Mouse (Mus musculus): Measurements from ENCODE around the gene Wdr54. TPM values are rescaled to one million over a fixed set of nuclear protein-coding genes. Genes with fewer than 3 reads are reported as not detected.

The Wdr54 gene
- polyA plus RNA-seq, 1 experiment from 2014 or later = 15.4 TPM

GRCm38 (mm10) chr6:83153485-83153884 lies 2.7 kb downstream of the Wdr54 start:
- H3K4me3 ChIP-seq (replicated peaks) = no peak overlapping the region
- H3K4me1 ChIP-seq = peaks cover 30% of the 10 kb centered on the region
- no peaks in the 10 kb centered on the region for H3K9me3 ChIP-seq
- H3K27ac ChIP-seq = no peak overlapping the region
- peaks cover 38% of the 10 kb centered on the region for H3K36me3 ChIP-seq (replicated peaks)
- H3K4me2 ChIP-seq = no peak overlapping the region
- 83% methylated on average over 5 of the region's 5 CpGs for WGBS
- no peaks in the 10 kb centered on the region for H3K27me3 ChIP-seq
- no peak overlapping the region for H3K9ac ChIP-seq
- ATAC-seq (ENCODE audit: low FRiP score) = no peak

GRCm38 (mm10) chr6:83153038-83153437 lies 3.2 kb downstream of the Wdr54 start:
- no peak for ATAC-seq (ENCODE audit: low FRiP score)
- no peak overlapping the region for H3K4me3 ChIP-seq (replicated peaks)
- H3K4me2 ChIP-seq = no peak overlapping the region
- no peaks in the 10 kb centered on the region for H3K9me3 ChIP-seq
- peaks cover 40% of the 10 kb centered on the region for H3K36me3 ChIP-seq (replicated peaks)
- no peaks in the 10 kb centered on the region for H3K27me3 ChIP-seq
- no peak overlapping the region for H3K9ac ChIP-seq
- 87% methylated on average over 12 of the region's 12 CpGs for WGBS
- no peak overlapping the region for H3K27ac ChIP-seq
- H3K4me1 ChIP-seq = peaks cover 30% of the 10 kb centered on the region

- no peaks in the 10 kb centered on the region for H3K27me3 ChIP-seq
- no peak for ATAC-seq (ENCODE audit: low FRiP score)
- peaks cover 46% of the 10 kb centered on the region for H3K36me3 ChIP-seq (replicated peaks)
- no peak overlapping the region for H3K4me3 ChIP-seq (replicated peaks)
- 0 out of 2 replicates have a peak overlapping the region, but pooled peaks have one; percentile 0 for H3K27ac ChIP-seq
- no peak overlapping the region for H3K4me2 ChIP-seq
- peaks cover 30% of the 10 kb centered on the region for H3K4me1 ChIP-seq
- 27% methylated on average over 8 of the region's 8 CpGs for WGBS
- peak overlapping the region; percentile 38; the same call in 1 of the 2 replicates for H3K9ac ChIP-seq
- H3K9me3 ChIP-seq = no peaks in the 10 kb centered on the region
Observed at GRCm38 (mm10) chr6:83151721-83152120, 4.5 kb downstream of the Wdr54 start.

GRCm38 (mm10) chr6:83147280-83147679 lies 8.9 kb downstream of the Wdr54 start:
- 62% methylated on average over 7 of the region's 7 CpGs for WGBS
- H3K36me3 ChIP-seq (replicated peaks) = peaks cover 33% of the 10 kb centered on the region
- no peak overlapping the region for H3K27ac ChIP-seq
- H3K4me2 ChIP-seq = no peak overlapping the region
- H3K27me3 ChIP-seq = peaks cover 4% of the 10 kb centered on the region; the same call in 1 of the 2 replicates
- no peak overlapping the region for H3K9ac ChIP-seq
- no peak overlapping the region for H3K4me3 ChIP-seq (replicated peaks)
- ATAC-seq (ENCODE audit: low FRiP score) = no peak
- peaks cover 15% of the 10 kb centered on the region for H3K4me1 ChIP-seq
- H3K9me3 ChIP-seq = no peaks in the 10 kb centered on the region

- peaks cover 23% of the 10 kb centered on the region for H3K36me3 ChIP-seq (replicated peaks)
- ATAC-seq (ENCODE audit: low FRiP score) = no peak
- 77% methylated on average over 9 of the region's 9 CpGs for WGBS
Observed at GRCm38 (mm10) chr6:83145805-83146204, 10.4 kb downstream of the Wdr54 start.

DNA sequence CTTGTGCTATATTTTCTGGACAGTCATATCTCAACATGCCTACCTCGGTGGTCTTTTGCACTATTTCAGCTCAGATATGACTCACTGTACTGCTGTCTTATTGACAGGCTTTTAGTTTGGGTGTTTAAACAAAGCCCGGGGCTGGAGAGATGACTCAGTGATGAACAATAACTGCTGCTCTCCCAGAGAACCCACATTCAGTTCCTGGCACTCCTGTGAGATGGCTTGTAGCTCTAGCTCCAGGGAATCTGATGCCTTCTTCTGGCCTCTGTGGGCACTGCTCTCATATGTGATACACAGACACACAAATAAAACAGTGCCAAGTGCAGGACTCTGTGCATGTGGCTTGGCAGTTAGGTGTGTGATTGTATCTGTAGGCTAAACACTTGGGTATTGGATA lies 11.0 kb downstream of the Wdr54 start:
- WGBS = 83% methylated on average over 2 of the region's 2 CpGs

More at GRCm38 (mm10) chr6:83145805-83146204, 10.4 kb downstream of the Wdr54 start:
- Histone ChIP-seq H3K9ac (no peak overlapping the region), H3K4me1 (peaks cover 12% of the 10 kb centered on the region), H3K9me3 (no peaks in the 10 kb centered on the region), H3K4me2 (no peak overlapping the region), H3K4me3 (replicated peaks) (no peak overlapping the region), H3K27ac (no peak overlapping the region), H3K27me3 (peaks cover 19% of the 10 kb centered on the region)

DNA sequence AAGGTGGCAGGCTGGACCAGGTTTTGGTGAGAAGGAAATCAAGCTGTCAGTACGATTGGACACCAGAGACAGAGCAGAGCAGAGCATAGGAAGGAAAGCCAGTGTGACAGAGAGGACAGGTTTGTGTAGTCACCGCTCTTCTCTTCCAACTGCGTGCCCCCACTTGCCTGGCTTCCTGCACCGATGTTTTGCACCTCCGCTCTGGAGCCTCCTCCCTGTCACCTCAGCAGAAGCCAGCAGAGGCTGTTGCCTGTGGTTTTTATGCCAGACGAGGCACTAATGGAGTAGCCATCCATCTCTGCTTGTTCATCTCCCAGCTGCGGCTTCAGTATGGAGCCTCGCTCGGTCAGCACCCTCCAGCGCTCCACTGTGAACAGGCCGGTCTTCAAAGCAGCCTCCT lies 13.3 kb downstream of the Wdr54 start:
- H3K9me3 ChIP-seq = no peaks in the 10 kb centered on the region
- H3K4me1 ChIP-seq = peaks cover 31% of the 10 kb centered on the region
- H3K36me3 ChIP-seq (replicated peaks) = peaks cover 5% of the 10 kb centered on the region
- H3K4me3 ChIP-seq (replicated peaks) = no peak overlapping the region
- H3K27me3 ChIP-seq = peaks cover 20% of the 10 kb centered on the region
- no peak overlapping the region for H3K27ac ChIP-seq
- H3K4me2 ChIP-seq = no peak overlapping the region
- no peak overlapping the region for H3K9ac ChIP-seq
- 58% methylated on average over 11 of the region's 11 CpGs for WGBS
- ATAC-seq (ENCODE audit: low FRiP score) = no peak

More for the DNA sequence above, 11.0 kb downstream of the Wdr54 start:
- H3K36me3 ChIP-seq (replicated peaks) = peaks cover 18% of the 10 kb centered on the region
- H3K9me3 ChIP-seq = no peaks in the 10 kb centered on the region
- no peak for ATAC-seq (ENCODE audit: low FRiP score)
- no peak overlapping the region for H3K4me2 ChIP-seq
- H3K4me3 ChIP-seq (replicated peaks) = no peak overlapping the region
- no peak overlapping the region for H3K9ac ChIP-seq
- peaks cover 20% of the 10 kb centered on the region for H3K27me3 ChIP-seq
- no peak overlapping the region for H3K27ac ChIP-seq
- H3K4me1 ChIP-seq = peaks cover 12% of the 10 kb centered on the region

- H3K4me1 ChIP-seq = peaks cover 37% of the 10 kb centered on the region
- no peak for ATAC-seq (ENCODE audit: low FRiP score)
- 3% methylated on average over 41 of the region's 41 CpGs for WGBS
Observed at GRCm38 (mm10) chr6:83142211-83142731, 13.9 kb downstream of the Wdr54 start.

GRCm38 (mm10) chr6:83141636-83142035 lies 14.6 kb downstream of the Wdr54 start:
- no peak for ATAC-seq (ENCODE audit: low FRiP score)
- 46% methylated on average over 4 of the region's 4 CpGs for whole genome bisulfite sequencing
- Histone ChIP-seq H3K4me3 (replicated peaks) (peak overlapping the region; percentile 34; the same call in 1 of the 2 replicates), H3K9ac (peak overlapping the region; percentile 51; the same call in 1 of the 2 replicates), H3K27ac (no peak overlapping the region), H3K36me3 (replicated peaks) (no peaks in the 10 kb centered on the region), H3K27me3 (peaks cover 24% of the 10 kb centered on the region), H3K4me1 (peaks cover 43% of the 10 kb centered on the region), H3K4me2 (peak overlapping the region; percentile 65), H3K9me3 (no peaks in the 10 kb centered on the region)

More at GRCm38 (mm10) chr6:83142211-83142731, 13.9 kb downstream of the Wdr54 start:
- Histone ChIP-seq H3K4me2 (peak overlapping the region; percentile 65), H3K9ac (peak overlapping the region; percentile 51), H3K9me3 (no peaks in the 10 kb centered on the region), H3K27me3 (peaks cover 20% of the 10 kb centered on the region), H3K4me3 (replicated peaks) (peak overlapping the region; percentile 34), H3K36me3 (replicated peaks) (no peaks in the 10 kb centered on the region), H3K27ac (no peak overlapping the region)

DNA sequence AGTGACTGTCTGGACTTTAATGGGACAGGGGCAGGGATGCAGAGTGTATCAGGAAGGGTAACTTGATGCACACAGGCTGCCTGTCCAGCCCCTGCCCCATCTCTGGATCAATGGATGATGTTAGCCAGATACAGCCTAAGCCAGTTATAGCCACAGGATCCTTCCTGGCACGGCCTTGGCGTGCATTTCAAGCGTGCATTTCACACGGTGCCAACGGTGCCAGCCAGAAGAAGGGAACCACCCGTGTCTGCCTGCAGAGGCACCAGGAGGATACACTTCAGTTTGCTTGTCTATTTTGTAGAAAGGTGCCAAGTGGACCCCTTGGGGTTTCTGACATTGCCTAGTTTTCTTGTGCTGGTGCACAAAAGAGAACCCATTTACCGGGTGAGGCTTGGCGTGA lies 16.2 kb downstream of the Wdr54 start:
- no peak for ATAC-seq (ENCODE audit: low FRiP score)
- no peaks in the 10 kb centered on the region for H3K9me3 ChIP-seq
- peaks cover 39% of the 10 kb centered on the region for H3K27me3 ChIP-seq
- no peak overlapping the region for H3K27ac ChIP-seq
- WGBS = 95% methylated on average over 8 of the region's 8 CpGs
- H3K4me2 ChIP-seq = no peak overlapping the region
- peaks cover 55% of the 10 kb centered on the region for H3K4me1 ChIP-seq
- no peak overlapping the region for H3K4me3 ChIP-seq (replicated peaks)
- H3K9ac ChIP-seq = no peak overlapping the region
- no peaks in the 10 kb centered on the region for H3K36me3 ChIP-seq (replicated peaks)

DNA sequence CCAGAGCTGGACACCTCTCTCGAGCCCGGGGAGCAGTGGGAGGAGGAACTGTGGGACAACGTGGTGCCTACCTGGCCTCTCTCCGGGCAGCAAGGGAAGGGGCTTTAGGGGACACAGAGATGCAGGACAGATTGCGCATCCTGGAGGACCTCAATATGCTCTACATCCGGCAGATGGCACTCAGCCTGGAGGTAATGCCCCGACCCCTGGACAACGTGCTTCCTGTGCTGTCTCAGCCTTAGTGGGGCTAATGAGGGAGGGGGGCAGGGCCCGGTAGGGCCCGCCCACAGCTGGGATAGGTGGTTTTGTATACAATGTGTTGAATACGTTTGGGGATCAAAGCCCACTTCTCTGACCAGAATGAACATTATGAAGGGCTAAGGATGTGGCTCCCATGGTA lies 18.1 kb downstream of the Wdr54 start:
- 0% methylated on average over 11 of the region's 11 CpGs for WGBS
- Histone ChIP-seq H3K9ac (peak overlapping the region; percentile 78), H3K27ac (peak overlapping the region; percentile 93), H3K4me2 (peak overlapping the region; percentile 70), H3K27me3 (peaks cover 46% of the 10 kb centered on the region), H3K4me3 (replicated peaks) (peak overlapping the region; percentile 45), H3K36me3 (replicated peaks) (no peaks in the 10 kb centered on the region), H3K9me3 (no peaks in the 10 kb centered on the region), H3K4me1 (peaks cover 55% of the 10 kb centered on the region)
- peak; percentile 56 for ATAC-seq (ENCODE audit: low FRiP score)

- Histone ChIP-seq H3K4me3 (replicated peaks) (peak overlapping the region; percentile 45), H3K27me3 (peaks cover 45% of the 10 kb centered on the region), H3K36me3 (replicated peaks) (no peaks in the 10 kb centered on the region), H3K27ac (peak overlapping the region; percentile 93), H3K4me1 (peaks cover 53% of the 10 kb centered on the region), H3K9ac (peak overlapping the region; percentile 78), H3K9me3 (no peaks in the 10 kb centered on the region), H3K4me2 (peak overlapping the region; percentile 70)
- peak; percentile 63 for ATAC-seq (ENCODE audit: low FRiP score)
- 1% methylated on average over 12 of the region's 12 CpGs for WGBS
Observed at GRCm38 (mm10) chr6:83137576-83137950, 18.6 kb downstream of the Wdr54 start.
